Mouse (Mus musculus) neural tube, embryonic 15.5 days (tissue): ENCODE results near the gene St6galnac5. TPM values are rescaled to one million over a fixed set of nuclear protein-coding genes. Genes with fewer than 3 reads are reported as not detected.

Experiments
- ATAC-seq: fragments of 200-750 bp; cut with Nextera tagmentation; 2 replicates; pipeline ENCODE4 v1.8.0; 2017; ENCODE audit warnings: mild to moderate bottlenecking, moderate TSS enrichment, moderate library complexity; ENCODE audit not compliant: low FRiP score
- H3K27ac ChIP-seq: fragments of 300-500 bp; sonication (generic); replicated peaks from 2 replicates; pipeline ENCODE4 v1.5.1; 2015; ENCODE audit warnings: mild to moderate bottlenecking, inconsistent platforms
- H3K27me3 ChIP-seq: fragments of 300-500 bp; sonication (generic); replicated peaks from 2 replicates; pipeline ENCODE4 v1.6.1; 2015; ENCODE audit warnings: inconsistent platforms
- H3K36me3 ChIP-seq: fragments of 300-500 bp; sonication (generic); 2 replicates; pipeline ENCODE4 v1.6.1; 2015; ENCODE audit warnings: inconsistent platforms
- H3K4me1 ChIP-seq: fragments of 300-500 bp; sonication (generic); 2 replicates; pipeline ENCODE4 v1.6.1; 2015; ENCODE audit warnings: inconsistent platforms
- H3K4me2 ChIP-seq: fragments of 300-500 bp; sonication (generic); 2 replicates; pipeline ENCODE4 v1.6.1; 2015; ENCODE audit warnings: inconsistent platforms, mild to moderate bottlenecking, moderate library complexity
- H3K4me3 ChIP-seq: fragments of 300-500 bp; sonication (generic); replicated peaks from 2 replicates; pipeline ENCODE4 v1.5.1; 2015; ENCODE audit warnings: mild to moderate bottlenecking, inconsistent platforms
- H3K9ac ChIP-seq: fragments of 300-500 bp; sonication (generic); replicated peaks from 2 replicates; pipeline ENCODE4 v1.6.1; 2015; ENCODE audit warnings: mild to moderate bottlenecking, inconsistent platforms
- H3K9me3 ChIP-seq: fragments of 300-500 bp; sonication (generic); replicated peaks from 2 replicates; pipeline ENCODE4 v1.6.1; 2016; ENCODE audit warnings: inconsistent platforms
- WGBS: fragments of 180-500 bp; shearing (Covaris S2); methylation state at CpG from one replicate; pipeline ENCODE4 v1.1.7; 2015; ENCODE audit warnings: mixed read lengths; 5-methylcytosine and 5-hydroxymethylcytosine counted together
- polyA plus RNA-seq: library from polyadenylated mRNA; unstranded; fragments of >200 nt; fragmentation: Nextera tagmentation; extraction: Ambion mirVana; gene quantifications from 2 replicates; pipeline ENCODE4 v1.2.1, GENCODE M21; 2015

The St6galnac5 gene
- polyA plus RNA-seq, 1 experiment from 2014 or later, result 18.5 TPM

DNA sequence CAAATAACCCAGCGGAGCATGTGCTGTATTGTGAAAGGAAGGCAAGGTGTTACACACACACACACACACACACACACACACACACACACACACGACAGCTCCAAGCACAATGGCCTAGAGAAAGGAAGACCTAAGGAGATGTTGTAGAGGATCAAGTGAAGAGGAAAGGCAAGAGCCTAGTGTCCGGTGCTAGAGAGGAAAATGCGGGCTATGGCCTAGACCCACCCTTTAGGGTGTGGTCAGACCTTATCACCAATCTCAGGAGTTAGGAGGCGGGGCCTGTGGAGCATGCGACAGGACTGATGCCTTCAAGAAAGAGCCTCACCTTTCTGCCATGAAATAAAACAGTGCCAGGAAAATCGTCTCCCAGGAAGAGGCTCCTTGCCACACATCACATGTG, 33.5 kb downstream of the St6galnac5 start:
- no peak overlapping the region for H3K9ac ChIP-seq
- H3K36me3 ChIP-seq, result no peaks in the 10 kb centered on the region
- no peaks in the 10 kb centered on the region for H3K27me3 ChIP-seq
- no peak overlapping the region for H3K27ac ChIP-seq
- ATAC-seq, result no peak
- H3K9me3 ChIP-seq, result no peaks in the 10 kb centered on the region
- H3K4me2 ChIP-seq, result no peak overlapping the region
- no peak overlapping the region for H3K4me3 ChIP-seq
- H3K4me1 ChIP-seq, result no peaks in the 10 kb centered on the region
- WGBS, result 89% methylated on average over 7 of the region's 7 CpGs

DNA sequence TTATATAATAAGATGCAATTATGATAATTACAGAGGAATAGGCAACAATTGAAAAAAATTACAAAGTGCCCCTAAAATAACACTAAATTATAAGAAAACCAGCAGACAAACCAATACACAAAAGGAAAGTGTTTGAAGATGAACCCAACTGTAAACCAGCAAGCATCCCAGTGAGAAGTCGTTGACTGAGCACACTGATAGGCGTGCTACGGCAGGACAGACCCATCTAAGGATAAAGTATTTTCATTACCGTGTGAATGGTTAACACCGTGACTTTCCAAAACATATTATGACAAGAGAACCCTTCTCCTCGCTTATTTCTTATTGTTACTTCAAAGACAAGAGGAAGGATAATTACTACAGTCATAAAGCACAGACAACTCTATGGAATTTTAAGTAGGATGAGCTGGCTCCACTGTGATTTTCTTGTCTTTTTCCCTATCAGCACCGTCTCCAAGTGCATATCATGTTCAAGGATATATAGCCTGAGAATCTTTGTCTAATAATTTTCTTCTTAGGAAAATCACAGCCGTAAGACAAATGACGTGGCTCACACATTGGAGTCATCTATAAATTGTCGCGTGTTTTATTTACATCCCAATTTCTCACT, 34.9 kb downstream of the St6galnac5 start:
- H3K9me3 ChIP-seq, result no peaks in the 10 kb centered on the region
- peaks cover 6% of the 10 kb centered on the region for H3K4me1 ChIP-seq
- H3K27ac ChIP-seq, result no peak overlapping the region
- no peaks in the 10 kb centered on the region for H3K36me3 ChIP-seq
- H3K9ac ChIP-seq, result no peak overlapping the region
- H3K4me3 ChIP-seq, result no peak overlapping the region
- WGBS, result 66% methylated on average over 11 of the region's 11 CpGs
- ATAC-seq, result no peak
- no peaks in the 10 kb centered on the region for H3K27me3 ChIP-seq
- H3K4me2 ChIP-seq, result no peak overlapping the region

DNA sequence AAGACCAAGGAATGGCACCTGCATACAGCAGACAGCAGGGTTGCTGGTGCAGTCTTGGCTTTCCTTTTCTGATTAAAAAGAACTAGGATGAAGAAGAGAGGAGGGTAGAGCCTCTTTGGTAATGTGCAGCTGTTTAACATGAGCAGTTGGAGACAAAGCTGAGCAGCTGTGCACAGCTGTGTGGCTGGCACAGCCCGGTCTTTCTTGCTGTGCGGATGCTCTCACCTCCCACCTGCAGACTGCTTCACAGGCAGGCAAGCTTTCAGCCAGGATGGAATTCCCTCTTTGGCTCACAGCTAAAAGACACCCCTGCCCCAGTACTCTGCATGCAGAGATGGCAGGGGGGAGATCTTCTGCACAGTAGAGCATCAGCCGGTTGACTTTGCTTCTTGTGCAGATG, 37.3 kb downstream of the St6galnac5 start:
- ATAC-seq, result no peak
- Histone ChIP-seq H3K4me3 (no peak overlapping the region), H3K27me3 (no peaks in the 10 kb centered on the region), H3K9me3 (no peaks in the 10 kb centered on the region), H3K4me1 (peaks cover 6% of the 10 kb centered on the region), H3K9ac (no peak overlapping the region), H3K4me2 (no peak overlapping the region), H3K27ac (no peak overlapping the region), H3K36me3 (no peaks in the 10 kb centered on the region)
- 66% methylated on average over 3 of the region's 3 CpGs for WGBS

DNA sequence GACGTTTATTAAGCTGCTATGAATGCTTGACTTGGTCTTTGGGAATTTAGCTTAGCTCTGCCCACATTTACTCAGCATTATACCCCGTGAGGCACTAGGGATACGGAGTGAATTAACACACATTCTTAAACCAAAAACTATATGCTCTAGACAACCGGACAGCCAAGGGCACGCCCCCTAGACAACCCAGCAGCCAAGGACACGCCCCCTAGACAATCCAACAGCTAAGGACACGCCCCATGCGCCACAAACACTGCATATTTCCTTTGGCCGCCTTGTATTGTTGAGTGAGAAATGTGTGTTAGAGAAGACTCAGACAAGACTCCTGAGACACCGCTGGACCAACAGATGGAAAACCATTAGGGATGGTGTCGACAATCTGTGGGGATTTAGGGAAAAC, 39.1 kb downstream of the St6galnac5 start:
- no peak for ATAC-seq
- no peak overlapping the region for H3K27ac ChIP-seq
- peaks cover 6% of the 10 kb centered on the region for H3K4me1 ChIP-seq
- H3K4me3 ChIP-seq, result no peak overlapping the region
- no peaks in the 10 kb centered on the region for H3K27me3 ChIP-seq
- no peaks in the 10 kb centered on the region for H3K36me3 ChIP-seq
- WGBS, result 67% methylated on average over 11 of the region's 11 CpGs
- no peaks in the 10 kb centered on the region for H3K9me3 ChIP-seq
- no peak overlapping the region for H3K4me2 ChIP-seq
- H3K9ac ChIP-seq, result no peak overlapping the region

DNA sequence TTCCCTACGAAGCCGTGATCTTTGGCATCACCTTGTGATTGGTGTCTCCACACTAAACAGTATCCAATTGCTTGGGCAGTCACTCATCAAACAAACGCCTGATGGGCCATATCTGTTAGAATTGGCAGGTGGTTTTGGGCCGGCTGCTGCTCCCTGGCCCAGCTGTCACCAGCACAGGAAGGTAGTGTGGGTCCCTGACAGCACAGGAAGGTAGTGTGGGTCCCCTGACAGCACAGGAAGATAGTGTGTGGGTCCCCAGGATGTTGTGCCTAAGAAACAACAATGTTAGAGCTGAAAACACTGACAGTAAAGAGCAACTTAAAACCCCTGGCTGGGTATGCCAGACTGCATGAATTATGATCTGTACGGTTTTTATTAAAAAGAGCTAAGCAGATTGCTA, 40.4 kb downstream of the St6galnac5 start:
- H3K9me3 ChIP-seq, result no peaks in the 10 kb centered on the region

DNA sequence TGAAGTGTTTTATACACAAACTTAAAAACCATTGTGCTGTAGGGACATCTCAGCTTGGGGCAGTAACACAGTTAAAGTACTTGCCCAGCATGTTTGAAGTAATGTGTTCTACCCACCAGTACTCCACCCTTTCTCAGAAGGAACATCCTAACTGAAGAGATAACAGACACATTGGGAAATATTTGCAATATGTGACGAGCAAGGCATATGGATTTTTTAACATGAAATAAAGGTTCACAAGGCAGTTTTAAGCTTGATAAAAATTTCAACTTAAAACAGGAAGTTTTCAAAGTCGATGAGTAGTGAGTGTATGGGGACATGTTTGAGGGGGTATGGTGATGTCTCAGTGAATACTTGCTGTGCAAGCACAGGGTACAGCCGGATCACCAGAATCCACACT, 45.7 kb downstream of the St6galnac5 start:
- H3K36me3 ChIP-seq, result no peaks in the 10 kb centered on the region
- H3K4me3 ChIP-seq, result no peak overlapping the region
- WGBS, result 95% methylated on average over 3 of the region's 3 CpGs
- no peaks in the 10 kb centered on the region for H3K9me3 ChIP-seq
- no peak for ATAC-seq
- no peaks in the 10 kb centered on the region for H3K27me3 ChIP-seq
- H3K4me1 ChIP-seq, result no peaks in the 10 kb centered on the region
- H3K4me2 ChIP-seq, result no peak overlapping the region
- H3K9ac ChIP-seq, result no peak overlapping the region
- no peak overlapping the region for H3K27ac ChIP-seq

More for the DNA sequence above, 40.4 kb downstream of the St6galnac5 start:
- Histone ChIP-seq H3K27ac (no peak overlapping the region), H3K4me3 (no peak overlapping the region), H3K9ac (no peak overlapping the region), H3K4me1 (peaks cover 6% of the 10 kb centered on the region), H3K4me2 (no peak overlapping the region), H3K36me3 (no peaks in the 10 kb centered on the region), H3K27me3 (no peaks in the 10 kb centered on the region)
- no peak for ATAC-seq
- WGBS, result 85% methylated on average over 5 of the region's 5 CpGs

DNA sequence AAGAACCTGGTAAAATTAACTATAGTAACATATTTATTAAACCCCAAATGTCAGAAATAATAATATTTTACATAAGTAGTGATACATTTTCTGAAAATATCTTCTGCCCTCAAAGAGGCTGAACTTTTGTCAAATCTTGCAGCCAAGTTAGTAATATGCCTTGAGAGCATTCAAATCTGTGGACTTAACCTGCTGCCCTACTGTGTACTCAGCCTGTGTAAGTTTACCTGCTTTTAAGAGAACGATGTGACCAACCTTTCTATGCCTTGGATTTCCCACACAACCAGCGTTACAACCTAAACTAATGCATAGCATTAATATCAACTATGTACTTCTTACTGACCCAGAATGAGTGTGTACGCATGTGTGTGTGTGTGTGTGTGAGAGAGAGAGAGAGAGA, 48.3 kb downstream of the St6galnac5 start:
- 94% methylated on average over 3 of the region's 3 CpGs for WGBS
- no peaks in the 10 kb centered on the region for H3K9me3 ChIP-seq

DNA sequence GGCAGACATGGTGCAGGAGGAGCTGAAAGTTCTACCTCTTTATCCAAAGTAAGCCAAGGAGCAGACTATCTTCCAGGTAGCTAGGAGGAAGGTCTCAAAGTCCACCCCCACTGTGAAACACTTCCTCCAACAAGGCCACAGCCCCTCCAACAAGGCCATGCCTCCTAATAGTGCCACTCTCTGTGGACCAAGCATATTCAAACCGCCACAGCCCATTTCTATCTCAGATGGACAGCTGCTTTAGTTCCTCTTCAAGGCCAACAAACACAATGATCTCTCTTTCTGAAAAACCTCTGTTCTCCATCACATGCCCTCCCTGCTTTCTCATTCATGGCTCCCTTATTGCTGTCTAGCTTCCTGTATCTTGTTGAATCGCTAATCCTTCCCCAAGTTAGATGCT, 49.5 kb downstream of the St6galnac5 start:
- WGBS, result 93% methylated on average over 2 of the region's 2 CpGs
- peaks cover 10% of the 10 kb centered on the region for H3K4me1 ChIP-seq
- no peak for ATAC-seq
- H3K36me3 ChIP-seq, result no peaks in the 10 kb centered on the region
- H3K27ac ChIP-seq, result no peak overlapping the region
- no peak overlapping the region for H3K4me2 ChIP-seq
- no peak overlapping the region for H3K4me3 ChIP-seq
- H3K27me3 ChIP-seq, result no peaks in the 10 kb centered on the region
- no peaks in the 10 kb centered on the region for H3K9me3 ChIP-seq
- no peak overlapping the region for H3K9ac ChIP-seq

More for the DNA sequence above, 48.3 kb downstream of the St6galnac5 start:
- Histone ChIP-seq H3K4me2 (no peak overlapping the region), H3K4me3 (no peak overlapping the region), H3K27me3 (no peaks in the 10 kb centered on the region), H3K4me1 (peaks cover 3% of the 10 kb centered on the region; the same call in 1 of the 2 replicates), H3K9ac (no peak overlapping the region), H3K27ac (no peak overlapping the region), H3K36me3 (no peaks in the 10 kb centered on the region)
- ATAC-seq, result no peak

DNA sequence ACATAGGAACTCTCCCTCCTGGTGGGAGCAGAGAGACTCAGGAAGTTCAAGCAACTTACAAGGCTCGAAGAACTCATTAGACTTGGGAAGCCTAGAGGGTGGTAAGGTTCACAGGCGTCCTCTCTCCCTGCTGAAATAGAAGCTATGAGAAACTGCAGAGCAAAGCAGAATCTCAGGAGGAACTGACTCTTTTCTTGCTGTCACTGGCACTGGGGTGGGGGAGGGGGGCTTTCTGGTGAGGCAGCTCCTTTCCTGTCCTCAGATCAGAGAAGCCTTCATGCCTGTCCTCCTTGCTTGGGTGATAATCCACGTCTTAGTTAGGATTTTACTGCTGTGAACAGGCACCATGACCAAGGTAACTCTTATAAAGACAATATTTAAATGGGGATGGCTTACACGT, 50.0 kb downstream of the St6galnac5 start:
- Histone ChIP-seq H3K36me3 (no peaks in the 10 kb centered on the region), H3K4me3 (no peak overlapping the region), H3K27me3 (no peaks in the 10 kb centered on the region), H3K4me1 (peaks cover 13% of the 10 kb centered on the region), H3K27ac (no peak overlapping the region), H3K9me3 (no peaks in the 10 kb centered on the region), H3K9ac (no peak overlapping the region), H3K4me2 (no peak overlapping the region)
- no peak for ATAC-seq
- WGBS, result 76% methylated on average over 4 of the region's 4 CpGs

GRCm38 (mm10) chr3:152931354-152931753, 50.7 kb downstream of the St6galnac5 start:
- ATAC-seq, result no peak
- H3K9me3 ChIP-seq, result no peaks in the 10 kb centered on the region
- H3K4me2 ChIP-seq, result no peak overlapping the region
- 86% methylated on average over 3 of the region's 3 CpGs for WGBS
- no peak overlapping the region for H3K4me3 ChIP-seq
- H3K4me1 ChIP-seq, result peaks cover 13% of the 10 kb centered on the region
- no peak overlapping the region for H3K9ac ChIP-seq
- H3K27me3 ChIP-seq, result no peaks in the 10 kb centered on the region
- no peaks in the 10 kb centered on the region for H3K36me3 ChIP-seq
- H3K27ac ChIP-seq, result no peak overlapping the region

GRCm38 (mm10) chr3:152929788-152930281, 52.2 kb downstream of the St6galnac5 start:
- Histone ChIP-seq H3K9me3 (no peaks in the 10 kb centered on the region), H3K4me3 (no peak overlapping the region), H3K27me3 (no peaks in the 10 kb centered on the region), H3K36me3 (no peaks in the 10 kb centered on the region), H3K9ac (no peak overlapping the region), H3K4me2 (no peak overlapping the region), H3K4me1 (peaks cover 13% of the 10 kb centered on the region), H3K27ac (no peak overlapping the region)
- no peak for ATAC-seq
- WGBS, result 87% methylated on average over 7 of the region's 7 CpGs

GRCm38 (mm10) chr3:152929256-152929787, 52.7 kb downstream of the St6galnac5 start:
- H3K27me3 ChIP-seq, result no peaks in the 10 kb centered on the region
- no peak for ATAC-seq
- H3K4me3 ChIP-seq, result no peak overlapping the region
- no peak overlapping the region for H3K27ac ChIP-seq
- H3K36me3 ChIP-seq, result no peaks in the 10 kb centered on the region
- no peak overlapping the region for H3K4me2 ChIP-seq
- no peak overlapping the region for H3K9ac ChIP-seq
- no peaks in the 10 kb centered on the region for H3K9me3 ChIP-seq
- peaks cover 13% of the 10 kb centered on the region for H3K4me1 ChIP-seq
- 66% methylated on average over 10 of the region's 10 CpGs for WGBS
